In genomic region chr16:4602766-4603452, GRCm38 (mm10) we compare ENCODE assay signal across 8 mouse cellular contexts. TPM values are rescaled to one million over a fixed set of nuclear protein-coding genes. Genes with fewer than 3 reads are reported as not detected.
DNase-seq lines count a peak whose midpoint lies in the region.

No protein-coding gene starts in this region.

- WGBS in limb, embryonic 10.5 days = 33% methylated on average over 7 of the region's 7 CpGs

- H3K4me1 ChIP-seq in limb, embryonic 10.5 days = peaks cover 100% of the 10 kb centered on the region

- H3K9me3 ChIP-seq in limb, embryonic 10.5 days (replicated peaks) = no peaks in the 10 kb centered on the region

- H3K4me3 ChIP-seq in limb, embryonic 10.5 days = peak overlapping the region; percentile 32

- H3K27me3 ChIP-seq in limb, embryonic 10.5 days (ENCODE audit: low read depth, poor library complexity, severe bottlenecking) = no peaks in the 10 kb centered on the region

- H3K36me3 ChIP-seq in limb, embryonic 10.5 days = 0 out of 2 replicates have a peak, but pooled peaks cover 8% of the 10 kb centered on the region

- H3K27ac ChIP-seq in limb, embryonic 10.5 days = peak overlapping the region; percentile 86

- peak; percentile 18 for DNase-seq in adrenal gland, adult 8-10 months
- DNase-seq in adrenal gland, postnatal 10 days = no peak
- peak; percentile 64 for DNase-seq in ovary, postnatal 36 days (ENCODE audit: low spot score)
- DNase-seq in ovary, postnatal 14 days (ENCODE audit: low spot score) = no peak
- peak; percentile 62 for DNase-seq in limb, embryonic 10.5 days (ENCODE audit: low spot score)
- DNase-seq in yolk sac, embryonic 10.5 days (ENCODE audit: low spot score) = peak; percentile 60
- DNase-seq in thymus, postnatal 4 days = no peak
- no peak for DNase-seq in gastrocnemius, postnatal 4 days (ENCODE audit: low spot score in 2 of 2)

RNA-seq across cellular contexts. Expression of gene Glis2, which starts 8.4 kb away (rescaled TPM):
- total RNA-seq in adrenal gland, adult 8-10 months (2022) = 10 to 100 TPM; 14.6 to 28.9 (median 23.8) TPM
- 10 to 100 TPM; 22.9 to 34.3 TPM for total RNA-seq in adrenal gland, postnatal 10 days (2021)
- 27.0 and 30.7 TPM in 2 replicates for polyA plus RNA-seq in limb, embryonic 10.5 days (2016; fragmentation: Nextera tagmentation; extraction: Ambion mirVana)
- total RNA-seq in gastrocnemius, postnatal 4 days (2021) = 10 to 100 TPM; 41.4 to 45.9 TPM

RNA-seq across cellular contexts. Expression of gene Pam16, which starts 21.9 kb away (rescaled TPM):
- 100 to 1,000 TPM in 2 of 4 experiments, 10 to 100 TPM in 2; 81.7 to 124 (median 102) TPM for total RNA-seq in adrenal gland, adult 8-10 months (2022)
- total RNA-seq in adrenal gland, postnatal 10 days (2021) = 100 to 1,000 TPM; 115 to 116 TPM
- polyA plus RNA-seq in limb, embryonic 10.5 days (2016; fragmentation: Nextera tagmentation; extraction: Ambion mirVana) = 108 and 113 TPM in 2 replicates
- total RNA-seq in gastrocnemius, postnatal 4 days (2021) = 10 to 100 TPM; 77.1 TPM

RNA-seq across cellular contexts. Expression of gene Vasn, which starts 36.8 kb away (rescaled TPM):
- total RNA-seq in adrenal gland, adult 8-10 months (2022) = 10 to 100 TPM; 10.1 to 16.9 (median 11.1) TPM
- total RNA-seq in adrenal gland, postnatal 10 days (2021) = 10 to 100 TPM; 10.0 to 14.7 TPM
- polyA plus RNA-seq in limb, embryonic 10.5 days (2016; fragmentation: Nextera tagmentation; extraction: Ambion mirVana) = 22.5 and 28.3 TPM in 2 replicates
- 10 to 100 TPM; 11.7 to 15.1 TPM for total RNA-seq in gastrocnemius, postnatal 4 days (2021)

RNA-seq across cellular contexts. Expression of gene Dnaja3, which starts 36.9 kb away (rescaled TPM):
- total RNA-seq in adrenal gland, adult 8-10 months (2022) = 100 to 1,000 TPM; 107 to 132 (median 117) TPM
- 100 to 1,000 TPM; 161 to 167 TPM for total RNA-seq in adrenal gland, postnatal 10 days (2021)
- 64.1 and 70.2 TPM in 2 replicates for polyA plus RNA-seq in limb, embryonic 10.5 days (2016; fragmentation: Nextera tagmentation; extraction: Ambion mirVana)
- 10 to 100 TPM; 61.8 to 62.1 TPM for total RNA-seq in gastrocnemius, postnatal 4 days (2021)

RNA-seq across cellular contexts. Expression of gene Tfap4, which starts 43.3 kb away (rescaled TPM):
- total RNA-seq in adrenal gland, adult 8-10 months (2022) = 10 to 100 TPM in 1 of 4 experiments, 1 to 10 TPM in 3; 6.1 to 10.8 (median 7.6) TPM
- 10 to 100 TPM in 1 of 2 experiments, 1 to 10 TPM in 1; 6.5 to 12.3 TPM for total RNA-seq in adrenal gland, postnatal 10 days (2021)
- polyA plus RNA-seq in limb, embryonic 10.5 days (2016; fragmentation: Nextera tagmentation; extraction: Ambion mirVana) = 41.4 and 48.5 TPM in 2 replicates
- total RNA-seq in gastrocnemius, postnatal 4 days (2021) = 10 to 100 TPM; 10.5 to 11.6 TPM

Comparison
In these comparisons a context has a peak if more than half of its experiments do, and no peak if none do; other contexts are left out.
1. DNase-seq: peak in adrenal gland, adult 8-10 months (single experiment), ovary, postnatal 36 days (single experiment), limb, embryonic 10.5 days (single experiment) and yolk sac, embryonic 10.5 days (single experiment); none in adrenal gland, postnatal 10 days (single experiment), ovary, postnatal 14 days (single experiment), thymus, postnatal 4 days (single experiment) and gastrocnemius, postnatal 4 days (0 of 2).